Mouse (Mus musculus): ENCODE measurements around the gene Ccdc18.
"Not testable (repeated sequence)": the region's sequence is repeated elsewhere in the genome, so short reads cannot be mapped to it uniquely, and the experiment has no call there.

The Ccdc18 gene

DNA sequence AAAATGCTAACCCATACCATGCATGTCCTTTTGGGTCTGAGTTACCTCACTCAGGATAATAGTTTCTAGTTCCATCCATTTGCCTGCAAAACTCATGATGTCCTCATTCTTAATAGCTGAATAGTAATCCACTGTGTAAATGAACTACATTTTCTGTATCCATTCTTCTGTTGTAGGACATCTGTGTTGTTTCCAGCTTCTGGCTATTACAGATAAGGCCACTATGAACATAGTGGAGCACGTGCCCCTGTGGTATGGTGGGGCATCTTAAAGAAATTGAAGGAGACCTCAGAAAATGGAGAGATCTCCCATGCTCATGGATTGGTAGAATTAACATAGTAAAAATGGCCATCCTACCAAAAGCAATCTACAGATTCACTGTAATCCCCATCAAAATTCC, 131.1 kb downstream of the Ccdc18 start:
- not testable (repeated sequence) for DNase-seq

DNA sequence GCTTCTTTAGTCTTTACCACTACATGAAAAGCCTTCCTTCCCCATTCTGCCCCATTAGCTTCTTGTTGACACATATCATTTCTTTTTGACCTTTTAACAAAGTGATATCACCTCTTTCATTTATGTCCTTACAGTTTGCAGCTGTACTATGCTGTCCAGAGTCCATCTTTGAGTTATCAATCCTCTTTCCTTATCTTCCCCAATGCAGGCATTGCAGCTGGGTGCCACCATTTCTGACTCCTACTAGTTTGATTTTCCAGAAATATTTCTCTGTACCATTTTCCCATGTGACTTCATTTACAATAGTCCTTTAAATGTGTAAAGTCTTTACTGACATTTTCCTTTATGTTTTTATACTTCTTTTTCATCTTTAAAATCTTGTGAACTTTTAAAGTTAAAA, 134.3 kb downstream of the Ccdc18 start:
- DNase-seq = no peak

DNA sequence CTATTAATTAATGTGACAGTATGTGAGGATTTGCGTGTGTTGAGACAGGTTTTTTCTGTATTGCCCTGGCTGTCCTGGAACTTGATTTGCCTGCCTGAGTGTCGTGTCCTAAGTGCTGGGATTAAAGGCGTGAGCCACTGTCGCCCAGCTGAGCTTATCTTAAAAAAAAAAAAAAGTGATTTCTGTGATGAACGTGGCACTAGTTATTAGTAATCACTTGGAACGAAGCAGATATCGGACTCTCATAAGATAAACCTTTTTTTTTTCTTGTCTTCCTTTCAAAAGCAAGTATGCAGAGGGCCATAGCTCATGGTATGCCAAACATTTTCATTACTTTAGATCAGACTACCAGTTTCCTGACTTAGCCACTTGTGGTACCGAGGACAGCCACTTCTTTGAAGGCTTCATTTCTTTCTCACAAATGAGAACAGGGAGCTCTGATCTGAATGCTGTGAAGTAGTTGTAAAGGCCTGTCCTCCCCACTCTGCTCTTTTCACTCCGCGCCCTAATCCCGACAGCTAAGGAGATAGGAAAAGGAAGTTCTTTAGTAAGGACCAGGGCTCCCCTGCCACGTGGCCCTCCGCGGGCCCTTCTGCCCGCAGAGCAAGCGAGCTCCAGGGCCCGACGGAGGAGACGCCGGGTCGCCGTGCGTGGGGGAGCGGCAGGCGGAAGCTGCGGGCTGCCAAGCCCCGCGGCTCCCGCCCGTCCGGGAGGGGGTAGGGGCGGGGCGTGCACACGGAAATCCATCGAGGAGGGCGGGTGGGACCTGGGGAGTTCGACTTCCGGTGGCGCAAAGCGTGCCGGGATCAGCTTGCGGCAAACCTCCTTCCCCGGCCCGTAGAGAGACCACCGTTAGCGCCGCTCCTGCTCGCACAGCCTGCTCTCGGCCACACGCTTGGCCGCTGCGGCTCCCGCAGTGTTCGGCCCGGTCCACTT, 135.7 kb downstream of the Ccdc18 start, which contains the start of gene Dr1:
TSS of gene Dr1 (plus strand) at position 771 of the 936 bp plus-strand sequence.
- DNase-seq = peak; percentile 87 to 90

DNA sequence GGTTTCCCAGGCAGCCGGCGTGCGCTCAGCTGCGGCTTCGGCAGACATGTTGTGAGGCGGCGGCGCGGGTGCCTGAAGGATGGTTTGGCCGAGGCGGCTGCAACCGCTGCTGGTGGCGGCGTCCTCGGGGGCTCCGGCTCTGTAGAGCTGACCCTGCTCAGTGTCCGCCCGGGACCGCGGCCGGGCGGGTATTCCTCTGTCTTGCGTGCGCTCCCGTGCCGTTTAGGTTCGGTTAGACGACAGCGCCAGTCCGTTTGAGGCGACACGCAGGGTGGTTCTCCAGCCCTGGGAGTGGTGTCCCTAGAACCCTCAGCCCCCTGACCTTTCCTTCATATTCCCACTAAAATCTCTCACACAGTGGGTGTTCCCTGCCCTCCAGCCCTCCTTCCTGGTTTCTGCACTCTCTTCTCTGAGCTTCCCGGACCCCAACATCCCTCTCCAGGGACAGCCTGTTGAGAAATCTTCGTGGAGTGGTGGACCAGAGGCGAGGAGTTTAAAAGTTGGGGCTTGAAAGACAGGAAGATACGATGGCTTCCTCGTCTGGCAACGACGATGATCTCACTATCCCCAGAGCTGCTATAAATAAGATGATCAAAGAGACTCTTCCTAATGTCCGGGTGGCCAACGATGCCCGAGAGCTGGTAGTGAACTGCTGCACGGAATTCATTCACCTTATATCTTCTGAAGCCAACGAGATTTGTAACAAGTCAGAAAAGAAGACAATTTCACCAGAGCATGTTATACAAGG, 136.6 kb downstream of the Ccdc18 start:
- peak in 1 of 2 experiments; percentile 14 for DNase-seq

DNA sequence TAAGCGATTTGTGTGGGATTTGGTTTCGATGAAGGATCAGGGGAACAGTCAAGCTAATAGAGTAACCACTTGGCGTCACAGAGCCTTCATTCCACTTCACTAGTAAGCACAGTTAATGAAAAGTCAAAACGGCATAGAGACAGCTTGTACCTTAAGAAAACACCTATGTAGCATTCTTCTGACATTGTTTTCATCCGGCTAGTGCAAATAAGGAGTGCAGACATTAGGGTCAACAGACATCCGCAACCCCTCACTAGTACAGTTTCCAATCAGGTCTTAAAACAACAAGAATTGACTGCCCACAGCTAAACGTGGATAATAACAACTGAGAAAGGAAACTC, 137.1 kb downstream of the Ccdc18 start:
- no peak for DNase-seq

DNA sequence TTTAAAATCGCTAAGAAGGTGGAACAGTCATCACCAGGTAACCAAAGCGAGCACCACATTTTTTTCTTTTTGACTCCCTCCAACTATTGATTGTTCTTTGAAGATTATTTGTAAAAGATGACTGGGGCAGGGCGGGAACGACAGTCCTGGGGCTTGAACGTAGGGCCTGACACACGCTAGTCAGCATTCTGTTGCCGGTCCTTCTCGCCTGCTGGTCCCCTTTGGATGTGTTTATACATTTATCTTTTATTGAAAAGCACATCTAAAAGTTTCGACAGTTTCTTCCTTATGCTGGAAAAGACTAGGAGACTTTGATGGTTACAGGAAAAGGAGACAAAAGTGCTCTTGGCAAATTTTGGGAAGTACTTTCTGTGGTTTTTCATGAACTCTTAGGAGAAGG, 137.7 kb downstream of the Ccdc18 start:
- no peak for DNase-seq

DNA sequence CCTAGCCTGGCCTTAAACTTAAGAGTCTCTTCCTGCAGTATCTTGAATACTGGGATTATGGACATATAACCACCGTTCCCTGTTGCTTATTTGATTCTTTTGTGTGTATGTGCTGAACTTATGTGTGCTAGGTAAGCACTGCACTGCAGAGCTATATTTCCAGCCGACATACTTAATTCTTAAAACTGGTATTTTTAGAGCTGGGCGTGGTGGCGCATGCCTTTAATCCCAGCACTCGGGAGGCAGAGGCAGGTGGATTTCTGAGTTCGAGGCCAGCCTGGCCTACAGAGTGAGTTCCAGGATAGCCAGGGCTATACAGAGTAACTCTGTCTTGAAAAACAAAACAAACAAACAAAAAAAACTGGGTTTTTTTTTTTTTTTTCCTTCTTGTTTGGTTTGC, 138.7 kb downstream of the Ccdc18 start:
- not testable (repeated sequence) for DNase-seq

Measured in lung, adult 18-20 months (tissue).